Mouse (Mus musculus) megakaryocyte, embryonic 14.5 days (primary cell): ENCODE measurements around the gene Serpinb2. TPM values are rescaled to one million over a fixed set of nuclear protein-coding genes. Genes with fewer than 3 reads are reported as not detected.

Experiments used
- H3K27me3 ChIP-seq: replicated peaks from 2 replicates; pipeline ENCODE3; 2012; ENCODE audit warnings: inconsistent platforms
- H3K36me3 ChIP-seq: replicated peaks from 2 replicates; pipeline ENCODE3; 2012; ENCODE audit warnings: low read length, inconsistent platforms, mixed read lengths
- H3K4me1 ChIP-seq: 2 replicates; pipeline ENCODE4 v1.6.1; 2012; ENCODE audit warnings: inconsistent platforms
- H3K4me3 ChIP-seq: replicated peaks from 2 replicates; pipeline ENCODE3; 2012; ENCODE audit warnings: moderate library complexity, mild to moderate bottlenecking, inconsistent platforms
- H3K9me3 ChIP-seq: 2 replicates; pipeline ENCODE4 v1.6.1; 2012; ENCODE audit warnings: inconsistent platforms
- FLI1 ChIP-seq: IDR thresholded peaks from 2 replicates; pipeline ENCODE4 v1.6.1; 2012; ENCODE audit warnings: low read length, inconsistent platforms, mixed read lengths
- GATA1 ChIP-seq: IDR thresholded peaks from 3 replicates; pipeline ENCODE4 v1.6.1; 2012; ENCODE audit warnings: mixed read lengths, low read length, inconsistent platforms, borderline replicate concordance
- polyA plus RNA-seq: library from polyadenylated mRNA; stranded (reverse); fragments of >175 nt; gene quantifications from 2 replicates; pipeline ENCODE4 v1.2.3, GENCODE M21; 2012; ENCODE audit warnings: low replicate concordance; ENCODE audit not compliant: insufficient read depth

Serpinb2 gene
- polyA plus RNA-seq, 1 experiment: 210 TPM

GRCm38 (mm10) chr1:107576094-107576493 lies 64.9 kb downstream of the Serpinb2 start:
- H3K27me3 ChIP-seq: no peaks in the 10 kb centered on the region
- no peak overlapping the region for H3K4me3 ChIP-seq
- no peaks in the 10 kb centered on the region for H3K9me3 ChIP-seq
- no peaks in the 10 kb centered on the region for H3K36me3 ChIP-seq
- TF ChIP-seq FLI1 (no peak), GATA1 (no peak)
- H3K4me1 ChIP-seq: peaks cover 4% of the 10 kb centered on the region; the same call in 1 of the 2 replicates

DNA sequence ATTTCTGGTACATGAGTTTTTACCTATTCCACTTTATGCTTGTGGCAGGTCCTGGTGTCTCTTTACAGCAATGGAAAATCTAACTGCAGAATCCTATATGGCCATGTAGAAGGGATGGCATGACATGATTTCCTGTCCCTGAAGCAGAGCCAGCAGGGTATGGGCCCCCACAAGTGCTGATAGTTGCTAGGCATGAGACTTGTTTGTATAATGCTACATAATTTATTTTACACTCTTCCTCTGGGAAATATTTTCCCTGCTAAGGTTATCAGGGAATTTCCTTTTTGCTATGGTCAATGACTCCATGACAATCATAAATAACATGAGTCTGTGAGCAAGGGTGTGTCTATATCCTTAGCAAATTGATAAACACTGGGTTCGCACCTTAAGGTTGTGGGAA lies 66.3 kb downstream of the Serpinb2 start:
- Histone ChIP-seq H3K36me3 (no peaks in the 10 kb centered on the region), H3K4me1 (peaks cover 4% of the 10 kb centered on the region; the same call in 1 of the 2 replicates), H3K4me3 (no peak overlapping the region), H3K9me3 (no peaks in the 10 kb centered on the region), H3K27me3 (no peaks in the 10 kb centered on the region)
- no peak for TF ChIP-seq GATA1
- TF ChIP-seq FLI1: no peak

DNA sequence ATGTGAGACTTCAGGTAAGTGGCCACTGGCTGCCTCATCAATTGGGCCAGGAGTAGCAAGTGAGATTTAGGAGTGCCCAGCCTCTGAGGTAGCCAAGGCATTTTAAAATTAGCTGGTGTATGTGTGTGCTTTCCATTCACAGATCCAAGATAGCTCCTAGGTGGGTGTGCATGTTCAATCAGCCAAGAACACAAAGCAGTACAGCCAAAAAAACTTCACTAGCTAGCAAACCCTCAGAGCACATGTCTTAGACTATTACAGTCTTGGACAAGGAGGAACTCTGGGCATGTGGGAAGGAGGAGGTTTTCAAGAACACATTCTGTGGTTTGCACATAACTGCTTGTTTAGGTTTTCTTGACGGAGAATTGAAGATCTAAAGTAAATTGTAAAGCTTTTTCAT lies 70.0 kb downstream of the Serpinb2 start:
- TF ChIP-seq GATA1 (no peak), FLI1 (no peak)
- Histone ChIP-seq H3K9me3 (no peaks in the 10 kb centered on the region), H3K4me1 (peaks cover 13% of the 10 kb centered on the region), H3K36me3 (no peaks in the 10 kb centered on the region), H3K4me3 (no peak overlapping the region), H3K27me3 (no peaks in the 10 kb centered on the region)

- no peak overlapping the region for H3K4me3 ChIP-seq
- no peaks in the 10 kb centered on the region for H3K36me3 ChIP-seq
- no peaks in the 10 kb centered on the region for H3K9me3 ChIP-seq
- TF ChIP-seq FLI1: no peak
- no peak for TF ChIP-seq GATA1
- peaks cover 10% of the 10 kb centered on the region for H3K4me1 ChIP-seq
- H3K27me3 ChIP-seq: no peaks in the 10 kb centered on the region
These were observed 71.7 kb downstream of the Serpinb2 start for GRCm38 (mm10) chr1:107582900-107583299.

- no peaks in the 10 kb centered on the region for H3K36me3 ChIP-seq
- no peak overlapping the region for H3K4me3 ChIP-seq
- H3K9me3 ChIP-seq: no peaks in the 10 kb centered on the region
- H3K4me1 ChIP-seq: peaks cover 10% of the 10 kb centered on the region
- H3K27me3 ChIP-seq: no peaks in the 10 kb centered on the region
- TF ChIP-seq GATA1 (no peak), FLI1 (no peak)
These were observed 72.7 kb downstream of the Serpinb2 start for GRCm38 (mm10) chr1:107583958-107584376.

DNA sequence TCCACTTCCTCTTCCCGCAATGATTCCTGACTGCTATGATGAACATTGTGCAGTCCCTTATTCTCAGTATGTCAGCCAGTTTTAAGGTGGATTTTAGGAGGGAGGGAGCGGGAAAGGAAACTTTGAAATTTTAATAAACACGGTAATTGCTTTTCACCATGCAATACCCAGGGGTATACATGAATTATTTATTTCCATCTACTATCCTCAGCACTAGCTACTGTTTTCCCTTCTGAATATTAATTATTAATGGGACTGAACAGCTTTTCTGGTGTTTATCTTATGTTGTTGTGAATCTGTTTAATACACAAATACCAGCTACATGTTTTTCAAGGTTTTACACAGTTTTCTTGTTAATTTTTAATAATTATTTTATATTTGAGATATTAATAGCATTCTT lies 73.7 kb downstream of the Serpinb2 start:
- no peak for TF ChIP-seq FLI1
- no peak for TF ChIP-seq GATA1

More for the DNA sequence above, 73.7 kb downstream of the Serpinb2 start:
- peaks cover 12% of the 10 kb centered on the region for H3K4me1 ChIP-seq
- H3K27me3 ChIP-seq: no peaks in the 10 kb centered on the region
- no peaks in the 10 kb centered on the region for H3K9me3 ChIP-seq
- H3K4me3 ChIP-seq: no peak overlapping the region
- H3K36me3 ChIP-seq: no peaks in the 10 kb centered on the region

Other genes starting within 250 kb of the Serpinb2 start
- not detected in 2 replicates for gene Serpinb3b, start 233.1 kb upstream of the Serpinb2 start, polyA plus RNA-seq
- not detected in 2 replicates for gene Serpinb3c, start 233.1 kb upstream of the Serpinb2 start, polyA plus RNA-seq
- not detected in 2 replicates for gene Serpinb11, start 150.2 kb upstream of the Serpinb2 start, polyA plus RNA-seq
- not detected in 2 replicates for gene Serpinb7, start 111.8 kb upstream of the Serpinb2 start, polyA plus RNA-seq
- gene Serpinb8, start 78.6 kb downstream of the Serpinb2 start, polyA plus RNA-seq: 0.26 TPM in 1 of 2 replicates, not detected in the other